Mouse (Mus musculus) liver, embryonic 12.5 days (tissue): ENCODE data around the gene Pdp2. TPM values are rescaled to one million over a fixed set of nuclear protein-coding genes. Genes with fewer than 3 reads are reported as not detected.

Experiments used
- ATAC-seq: fragments of 200-750 bp; cut with Nextera tagmentation; 2 replicates; pipeline ENCODE4 v1.8.0; 2017; ENCODE audit warnings: moderate number of reproducible peaks, mild to moderate bottlenecking, moderate library complexity
- H3K27ac ChIP-seq: fragments of 300-500 bp; sonication (generic); 2 replicates; pipeline ENCODE4 v1.5.1; 2016; ENCODE audit warnings: mild to moderate bottlenecking
- H3K27me3 ChIP-seq: fragments of 300-500 bp; sonication (generic); replicated peaks from 2 replicates; pipeline ENCODE4 v1.6.1; 2016; ENCODE audit warnings: mild to moderate bottlenecking, moderate library complexity
- H3K36me3 ChIP-seq: fragments of 300-500 bp; sonication (generic); 2 replicates; pipeline ENCODE4 v1.6.1; 2016; ENCODE audit warnings: mild to moderate bottlenecking, moderate library complexity
- H3K4me1 ChIP-seq: fragments of 300-500 bp; sonication (generic); 2 replicates; pipeline ENCODE4 v1.6.1; 2016
- H3K4me2 ChIP-seq: fragments of 300-500 bp; sonication (generic); 2 replicates; pipeline ENCODE4 v1.6.1; 2016; ENCODE audit warnings: mild to moderate bottlenecking, moderate library complexity
- H3K4me3 ChIP-seq: fragments of 300-500 bp; sonication (generic); 2 replicates; pipeline ENCODE4 v1.5.1; 2016; ENCODE audit warnings: mild to moderate bottlenecking, moderate library complexity
- H3K9ac ChIP-seq: fragments of 300-500 bp; sonication (generic); 2 replicates; pipeline ENCODE4 v1.6.1; 2016; ENCODE audit warnings: mild to moderate bottlenecking, moderate library complexity
- H3K9me3 ChIP-seq: fragments of 300-500 bp; sonication (generic); replicated peaks from 2 replicates; pipeline ENCODE4 v1.6.1; 2016; ENCODE audit warnings: mild to moderate bottlenecking, moderate library complexity
- WGBS: fragments of 180-500 bp; shearing (Covaris S2); methylation state at CpG from one replicate; pipeline ENCODE4 v1.1.7; 2016; ENCODE audit not compliant: insufficient replicate concordance; 5-methylcytosine and 5-hydroxymethylcytosine counted together
- polyA plus RNA-seq: library from polyadenylated mRNA; unstranded; fragments of >200 nt; fragmentation: Nextera tagmentation; extraction: Ambion mirVana; gene quantifications from 2 replicates; pipeline ENCODE4 v1.2.1, GENCODE M21; 2016

Gene Pdp2
- 5.8 and 6.0 TPM in 2 replicates for polyA plus RNA-seq

- Histone ChIP-seq H3K4me3 (peak within 1 kb of the TSS; percentile 70), H3K36me3 (peaks cover 29% of the 10 kb centered on the region), H3K27me3 (0 out of 2 replicates have a peak, but pooled peaks cover 3% of the 10 kb centered on the region), H3K9ac (peak within 1 kb of the TSS; percentile 77), H3K4me1 (peaks cover 34% of the 10 kb centered on the region), H3K4me2 (peak within 1 kb of the TSS; percentile 86), H3K27ac (peak within 1 kb of the TSS; percentile 82), H3K9me3 (no peaks in the 10 kb centered on the region)
- under 1% methylated on average over 44 of the region's 44 CpGs for WGBS
- ATAC-seq: peak; percentile 99
Observed at GRCm38 (mm10) chr8:104591133-104591834, at the start of gene Pdp2. Gene Pdp2, plus strand, starts transcription at chr8:104591451.

GRCm38 (mm10) chr8:104541515-104541880, 49.8 kb upstream of the Pdp2 start:
- Histone ChIP-seq H3K9me3 (no peaks in the 10 kb centered on the region), H3K27me3 (peaks cover 75% of the 10 kb centered on the region), H3K27ac (no peak overlapping the region), H3K4me1 (peaks cover 15% of the 10 kb centered on the region), H3K4me3 (peak overlapping the region; percentile 55), H3K36me3 (no peaks in the 10 kb centered on the region), H3K4me2 (peak overlapping the region; percentile 72), H3K9ac (no peak overlapping the region)
- ATAC-seq: no peak
- WGBS: 13% methylated on average over 8 of the region's 8 CpGs

- H3K27ac ChIP-seq: no peak overlapping the region
- H3K9ac ChIP-seq: no peak overlapping the region
- no peaks in the 10 kb centered on the region for H3K9me3 ChIP-seq
- H3K4me3 ChIP-seq: no peak overlapping the region
- WGBS: 22% methylated on average over 11 of the region's 11 CpGs
- H3K4me1 ChIP-seq: peaks cover 15% of the 10 kb centered on the region
- H3K4me2 ChIP-seq: no peak overlapping the region
- no peaks in the 10 kb centered on the region for H3K36me3 ChIP-seq
- ATAC-seq: no peak
- peaks cover 75% of the 10 kb centered on the region for H3K27me3 ChIP-seq
Observed at GRCm38 (mm10) chr8:104542160-104542559, 49.1 kb upstream of the Pdp2 start.

- peaks cover 15% of the 10 kb centered on the region for H3K4me1 ChIP-seq
- H3K36me3 ChIP-seq: no peaks in the 10 kb centered on the region
- H3K4me3 ChIP-seq: no peak overlapping the region
- H3K27ac ChIP-seq: no peak overlapping the region
- H3K9ac ChIP-seq: no peak overlapping the region
- WGBS: 71% methylated on average over 8 of the region's 8 CpGs
- H3K4me2 ChIP-seq: no peak overlapping the region
- no peaks in the 10 kb centered on the region for H3K9me3 ChIP-seq
- no peak for ATAC-seq
- peaks cover 68% of the 10 kb centered on the region for H3K27me3 ChIP-seq
Observed at GRCm38 (mm10) chr8:104543440-104544045, 47.7 kb upstream of the Pdp2 start.

GRCm38 (mm10) chr8:104555191-104555590, 36.1 kb upstream of the Pdp2 start:
- H3K27me3 ChIP-seq: peaks cover 32% of the 10 kb centered on the region
- ATAC-seq: no peak
- H3K36me3 ChIP-seq: no peaks in the 10 kb centered on the region
- H3K9me3 ChIP-seq: no peaks in the 10 kb centered on the region
- no peak overlapping the region for H3K4me3 ChIP-seq
- WGBS: 71% methylated on average over 4 of the region's 4 CpGs
- no peaks in the 10 kb centered on the region for H3K4me1 ChIP-seq
- no peak overlapping the region for H3K27ac ChIP-seq
- H3K4me2 ChIP-seq: no peak overlapping the region
- H3K9ac ChIP-seq: no peak overlapping the region

- peak; percentile 60; the same call in 1 of the 2 replicates for ATAC-seq
- whole genome bisulfite sequencing: 40% methylated on average over 7 of the region's 7 CpGs
- H3K9me3 ChIP-seq: no peaks in the 10 kb centered on the region
- H3K27me3 ChIP-seq: peaks cover 32% of the 10 kb centered on the region
- no peak overlapping the region for H3K4me2 ChIP-seq
- no peak overlapping the region for H3K27ac ChIP-seq
- no peak overlapping the region for H3K9ac ChIP-seq
- H3K4me1 ChIP-seq: no peaks in the 10 kb centered on the region
- no peak overlapping the region for H3K4me3 ChIP-seq
- no peaks in the 10 kb centered on the region for H3K36me3 ChIP-seq
Observed at GRCm38 (mm10) chr8:104557226-104557625, 34.0 kb upstream of the Pdp2 start.

- ATAC-seq: no peak
- Histone ChIP-seq H3K36me3 (no peaks in the 10 kb centered on the region), H3K4me2 (no peak overlapping the region), H3K4me3 (no peak overlapping the region), H3K4me1 (0 out of 2 replicates have a peak, but pooled peaks cover 5% of the 10 kb centered on the region), H3K9ac (no peak overlapping the region), H3K27me3 (peaks cover 10% of the 10 kb centered on the region), H3K9me3 (no peaks in the 10 kb centered on the region), H3K27ac (no peak overlapping the region)
Observed at GRCm38 (mm10) chr8:104560731-104561130, 30.5 kb upstream of the Pdp2 start.

- Histone ChIP-seq H3K4me3 (no peak overlapping the region), H3K9ac (no peak overlapping the region), H3K36me3 (no peaks in the 10 kb centered on the region), H3K27me3 (no peaks in the 10 kb centered on the region), H3K27ac (no peak overlapping the region), H3K4me1 (0 out of 2 replicates have a peak, but pooled peaks cover 5% of the 10 kb centered on the region), H3K9me3 (no peaks in the 10 kb centered on the region), H3K4me2 (peak overlapping the region; percentile 47)
- WGBS: 14% methylated on average over 22 of the region's 22 CpGs
- ATAC-seq: peak; percentile 88
Observed at GRCm38 (mm10) chr8:104564633-104565456, 26.4 kb upstream of the Pdp2 start.

GRCm38 (mm10) chr8:104565457-104565798, 25.8 kb upstream of the Pdp2 start:
- WGBS: 73% methylated on average over 5 of the region's 5 CpGs
- peak; percentile 14 for ATAC-seq
- no peaks in the 10 kb centered on the region for H3K36me3 ChIP-seq
- no peaks in the 10 kb centered on the region for H3K9me3 ChIP-seq
- no peak overlapping the region for H3K4me3 ChIP-seq
- no peak overlapping the region for H3K4me2 ChIP-seq
- peaks cover 7% of the 10 kb centered on the region for H3K4me1 ChIP-seq
- H3K27me3 ChIP-seq: no peaks in the 10 kb centered on the region
- H3K9ac ChIP-seq: no peak overlapping the region
- H3K27ac ChIP-seq: no peak overlapping the region

GRCm38 (mm10) chr8:104569559-104569958, 21.7 kb upstream of the Pdp2 start:
- no peak overlapping the region for H3K4me2 ChIP-seq
- H3K4me3 ChIP-seq: no peak overlapping the region
- 53% methylated on average over 1 of the region's 1 CpGs for WGBS
- no peaks in the 10 kb centered on the region for H3K9me3 ChIP-seq
- no peak overlapping the region for H3K9ac ChIP-seq
- no peaks in the 10 kb centered on the region for H3K36me3 ChIP-seq
- ATAC-seq: no peak
- H3K27me3 ChIP-seq: 0 out of 2 replicates have a peak, but pooled peaks cover 4% of the 10 kb centered on the region
- H3K27ac ChIP-seq: no peak overlapping the region
- H3K4me1 ChIP-seq: peaks cover 16% of the 10 kb centered on the region

GRCm38 (mm10) chr8:104570436-104571343, 20.6 kb upstream of the Pdp2 start:
- no peaks in the 10 kb centered on the region for H3K36me3 ChIP-seq
- H3K9ac ChIP-seq: peak overlapping the region; percentile 61
- no peak overlapping the region for H3K27ac ChIP-seq
- peak; percentile 70 for ATAC-seq
- H3K4me1 ChIP-seq: peaks cover 13% of the 10 kb centered on the region
- peak overlapping the region; percentile 62 for H3K4me3 ChIP-seq
- H3K4me2 ChIP-seq: peak overlapping the region; percentile 95
- no peaks in the 10 kb centered on the region for H3K9me3 ChIP-seq
- 2% methylated on average over 26 of the region's 26 CpGs for WGBS
- 0 out of 2 replicates have a peak, but pooled peaks cover 4% of the 10 kb centered on the region for H3K27me3 ChIP-seq
